Mouse (Mus musculus) midbrain, embryonic 15.5 days (tissue): ENCODE data around the gene Afm. TPM values are rescaled to one million over a fixed set of nuclear protein-coding genes. Genes with fewer than 3 reads are reported as not detected.

Source experiments
- ATAC-seq: fragments of 200-750 bp; cut with Nextera tagmentation; replicated peaks from 2 replicates; pipeline ENCODE4 v1.8.0; 2017; ENCODE audit warnings: moderate TSS enrichment
- H3K27ac ChIP-seq: fragments of 300-500 bp; sonication (generic); 2 replicates; pipeline ENCODE4 v1.5.1; 2015; ENCODE audit warnings: mild to moderate bottlenecking, inconsistent platforms
- H3K27me3 ChIP-seq: fragments of 300-500 bp; sonication (generic); replicated peaks from 2 replicates; pipeline ENCODE4 v1.6.1; 2015; ENCODE audit warnings: inconsistent platforms
- H3K36me3 ChIP-seq: fragments of 300-500 bp; sonication (generic); replicated peaks from 2 replicates; pipeline ENCODE4 v1.6.1; 2015; ENCODE audit warnings: inconsistent platforms
- H3K4me1 ChIP-seq: fragments of 300-500 bp; sonication (generic); 2 replicates; pipeline ENCODE4 v1.6.1; 2015; ENCODE audit warnings: inconsistent platforms
- H3K4me2 ChIP-seq: fragments of 300-500 bp; sonication (generic); 2 replicates; pipeline ENCODE4 v1.6.1; 2015; ENCODE audit warnings: inconsistent platforms, mild to moderate bottlenecking, moderate library complexity
- H3K4me3 ChIP-seq: fragments of 300-500 bp; sonication (generic); 2 replicates; pipeline ENCODE4 v1.5.1; 2015; ENCODE audit warnings: mild to moderate bottlenecking, inconsistent platforms
- H3K9ac ChIP-seq: fragments of 300-500 bp; sonication (generic); 2 replicates; pipeline ENCODE4 v1.6.1; 2015; ENCODE audit warnings: mild to moderate bottlenecking, inconsistent platforms
- H3K9me3 ChIP-seq: fragments of 300-500 bp; sonication (generic); 2 replicates; pipeline ENCODE4 v1.6.1; 2016; ENCODE audit warnings: inconsistent platforms
- WGBS: fragments of 180-500 bp; shearing (Covaris S2); methylation state at CpG from one replicate; pipeline ENCODE4 v1.1.7; 2015; ENCODE audit warnings: mixed read lengths; 5-methylcytosine and 5-hydroxymethylcytosine counted together
- polyA plus RNA-seq: library from polyadenylated mRNA; unstranded; fragments of >200 nt; fragmentation: Nextera tagmentation; extraction: Ambion mirVana; gene quantifications from 2 replicates; pipeline ENCODE4 v1.2.1, GENCODE M21; 2015

Gene Afm
- polyA plus RNA-seq, 1 experiment from 2014 or later, result not detected

DNA sequence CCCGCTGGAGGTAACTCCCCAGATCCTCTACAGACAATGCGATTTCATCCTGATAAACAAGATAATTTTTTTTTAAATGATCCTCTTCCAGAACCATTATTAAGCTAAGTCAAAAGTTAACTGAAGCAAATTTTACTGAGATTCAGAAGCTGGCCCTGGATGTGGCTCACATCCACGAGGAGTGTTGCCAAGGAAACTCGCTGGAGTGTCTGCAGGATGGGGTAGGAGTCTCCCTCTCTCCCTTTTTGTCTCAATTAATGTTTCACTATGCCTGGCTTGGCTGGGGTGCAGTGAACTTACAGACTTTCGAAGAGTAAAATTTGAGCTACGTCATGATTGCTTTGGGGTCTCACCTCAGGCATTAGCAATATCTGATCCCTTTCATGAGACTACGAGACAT lies 19.2 kb upstream of the Afm start:
- ATAC-seq, result no peak
- H3K36me3 ChIP-seq, result no peaks in the 10 kb centered on the region
- no peaks in the 10 kb centered on the region for H3K9me3 ChIP-seq
- H3K4me2 ChIP-seq, result no peak overlapping the region
- H3K9ac ChIP-seq, result no peak overlapping the region
- H3K27ac ChIP-seq, result no peak overlapping the region
- H3K4me3 ChIP-seq, result no peak overlapping the region
- 63% methylated on average over 7 of the region's 7 CpGs for WGBS
- no peaks in the 10 kb centered on the region for H3K27me3 ChIP-seq
- no peaks in the 10 kb centered on the region for H3K4me1 ChIP-seq

DNA sequence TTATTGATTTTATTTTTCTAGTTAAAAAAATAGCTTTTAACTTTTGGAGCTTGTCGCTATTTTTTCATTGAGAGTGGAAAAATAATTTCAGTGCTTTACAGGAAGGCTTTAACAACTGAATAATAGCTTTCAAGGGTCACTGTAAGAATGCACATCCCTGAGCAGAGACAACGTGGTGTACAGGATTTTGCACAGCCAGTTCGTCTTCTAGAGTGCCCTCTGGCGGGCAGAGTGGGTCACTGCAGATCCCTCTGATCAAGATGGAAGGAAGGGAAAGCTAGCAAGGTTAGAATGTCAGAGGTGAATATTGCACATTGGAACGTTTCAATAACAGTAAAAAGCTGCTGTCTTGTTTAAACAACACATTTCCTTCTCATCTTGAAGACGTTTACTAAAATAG lies 18.0 kb upstream of the Afm start:
- Histone ChIP-seq H3K36me3 (no peaks in the 10 kb centered on the region), H3K27ac (no peak overlapping the region), H3K4me2 (no peak overlapping the region), H3K9ac (no peak overlapping the region), H3K4me3 (no peak overlapping the region), H3K27me3 (no peaks in the 10 kb centered on the region), H3K9me3 (no peaks in the 10 kb centered on the region), H3K4me1 (no peaks in the 10 kb centered on the region)
- 6% methylated on average over 6 of the region's 6 CpGs for WGBS
- ATAC-seq, result peak; percentile 67; the same call in 1 of the 2 replicates

DNA sequence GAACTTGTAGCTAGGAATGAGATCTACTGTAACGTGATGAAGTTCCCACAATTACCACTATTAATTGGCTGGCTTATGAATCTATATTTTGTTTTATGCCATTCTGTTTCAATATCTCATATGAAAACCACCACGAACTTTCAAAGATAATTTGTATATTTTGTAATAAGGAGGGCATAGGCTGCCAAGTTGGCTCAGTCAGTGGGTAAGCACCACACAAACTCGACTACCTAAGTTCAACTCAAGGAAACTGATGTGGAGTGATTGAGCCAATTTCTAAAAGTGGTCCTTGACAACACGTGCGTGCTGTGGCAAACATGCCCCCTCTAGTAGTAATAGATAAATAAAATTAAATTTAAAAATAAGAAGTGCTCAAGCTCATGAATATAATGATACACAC lies 17.0 kb upstream of the Afm start:
- no peaks in the 10 kb centered on the region for H3K4me1 ChIP-seq
- 94% methylated on average over 5 of the region's 5 CpGs for WGBS
- H3K9me3 ChIP-seq, result no peaks in the 10 kb centered on the region
- no peak for ATAC-seq
- H3K27me3 ChIP-seq, result no peaks in the 10 kb centered on the region
- no peaks in the 10 kb centered on the region for H3K36me3 ChIP-seq
- H3K27ac ChIP-seq, result no peak overlapping the region
- H3K4me2 ChIP-seq, result no peak overlapping the region
- H3K4me3 ChIP-seq, result no peak overlapping the region
- H3K9ac ChIP-seq, result no peak overlapping the region

- no peaks in the 10 kb centered on the region for H3K36me3 ChIP-seq
- ATAC-seq, result no peak
- no peak overlapping the region for H3K9ac ChIP-seq
- no peak overlapping the region for H3K4me3 ChIP-seq
- no peaks in the 10 kb centered on the region for H3K27me3 ChIP-seq
- no peak overlapping the region for H3K4me2 ChIP-seq
- H3K9me3 ChIP-seq, result no peaks in the 10 kb centered on the region
- H3K27ac ChIP-seq, result no peak overlapping the region
- H3K4me1 ChIP-seq, result no peaks in the 10 kb centered on the region
- 86% methylated on average over 11 of the region's 11 CpGs for WGBS
These were observed 14.0 kb upstream of the Afm start for GRCm38 (mm10) chr5:90504742-90505141.

DNA sequence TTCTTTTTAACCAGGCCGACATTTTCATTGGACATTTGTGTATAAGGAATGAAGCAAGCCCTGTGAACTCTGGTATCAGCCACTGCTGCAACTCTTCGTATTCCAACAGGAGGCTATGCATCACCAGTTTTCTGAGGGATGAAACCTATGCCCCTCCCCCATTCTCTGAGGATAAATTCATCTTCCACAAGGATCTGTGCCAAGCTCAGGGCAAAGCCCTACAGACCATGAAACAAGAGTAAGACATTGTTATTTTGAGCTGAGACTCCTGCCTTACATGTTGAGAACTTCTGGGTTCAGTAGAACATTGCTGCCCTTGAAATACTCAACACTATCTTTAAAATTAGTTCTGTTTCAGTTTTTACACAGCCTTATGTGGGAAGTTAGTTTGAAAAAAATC lies 12.2 kb upstream of the Afm start:
- Histone ChIP-seq H3K4me2 (no peak overlapping the region), H3K4me1 (no peaks in the 10 kb centered on the region), H3K36me3 (no peaks in the 10 kb centered on the region), H3K27ac (no peak overlapping the region), H3K9me3 (no peaks in the 10 kb centered on the region), H3K4me3 (no peak overlapping the region), H3K9ac (no peak overlapping the region), H3K27me3 (no peaks in the 10 kb centered on the region)
- WGBS, result 61% methylated on average over 2 of the region's 2 CpGs
- no peak for ATAC-seq

DNA sequence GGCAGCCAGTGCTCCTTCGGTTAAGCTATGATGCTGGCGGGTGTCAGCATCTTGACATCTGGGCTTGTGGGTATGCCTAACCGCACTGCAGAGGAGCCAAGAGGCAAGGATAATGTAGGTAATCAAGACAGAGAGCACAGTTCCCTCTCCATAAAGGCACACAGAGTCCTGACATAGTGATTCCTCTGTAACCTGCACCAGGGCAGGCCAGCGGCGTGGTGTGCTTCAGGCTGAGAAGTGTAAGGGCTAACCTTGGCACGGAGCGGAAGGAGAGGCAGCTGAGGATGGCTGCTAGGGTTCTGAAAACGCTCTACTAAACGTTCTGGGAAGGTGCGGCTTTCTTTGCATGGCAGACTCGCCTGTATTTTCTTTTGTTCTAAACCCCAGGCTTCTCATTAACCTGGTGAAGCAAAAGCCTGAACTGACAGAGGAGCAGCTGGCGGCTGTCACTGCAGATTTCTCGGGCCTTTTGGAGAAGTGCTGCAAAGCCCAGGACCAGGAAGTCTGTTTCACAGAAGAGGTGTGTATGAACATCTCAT lies 11.3 kb upstream of the Afm start:
- WGBS, result 34% methylated on average over 13 of the region's 13 CpGs
- no peak overlapping the region for H3K4me2 ChIP-seq
- H3K9me3 ChIP-seq, result no peaks in the 10 kb centered on the region
- peak; percentile 75 for ATAC-seq
- H3K4me3 ChIP-seq, result no peak overlapping the region
- H3K27me3 ChIP-seq, result no peaks in the 10 kb centered on the region
- H3K9ac ChIP-seq, result no peak overlapping the region
- H3K4me1 ChIP-seq, result no peaks in the 10 kb centered on the region
- no peaks in the 10 kb centered on the region for H3K36me3 ChIP-seq
- H3K27ac ChIP-seq, result 0 out of 2 replicates have a peak overlapping the region, but pooled peaks have one; percentile 31

DNA sequence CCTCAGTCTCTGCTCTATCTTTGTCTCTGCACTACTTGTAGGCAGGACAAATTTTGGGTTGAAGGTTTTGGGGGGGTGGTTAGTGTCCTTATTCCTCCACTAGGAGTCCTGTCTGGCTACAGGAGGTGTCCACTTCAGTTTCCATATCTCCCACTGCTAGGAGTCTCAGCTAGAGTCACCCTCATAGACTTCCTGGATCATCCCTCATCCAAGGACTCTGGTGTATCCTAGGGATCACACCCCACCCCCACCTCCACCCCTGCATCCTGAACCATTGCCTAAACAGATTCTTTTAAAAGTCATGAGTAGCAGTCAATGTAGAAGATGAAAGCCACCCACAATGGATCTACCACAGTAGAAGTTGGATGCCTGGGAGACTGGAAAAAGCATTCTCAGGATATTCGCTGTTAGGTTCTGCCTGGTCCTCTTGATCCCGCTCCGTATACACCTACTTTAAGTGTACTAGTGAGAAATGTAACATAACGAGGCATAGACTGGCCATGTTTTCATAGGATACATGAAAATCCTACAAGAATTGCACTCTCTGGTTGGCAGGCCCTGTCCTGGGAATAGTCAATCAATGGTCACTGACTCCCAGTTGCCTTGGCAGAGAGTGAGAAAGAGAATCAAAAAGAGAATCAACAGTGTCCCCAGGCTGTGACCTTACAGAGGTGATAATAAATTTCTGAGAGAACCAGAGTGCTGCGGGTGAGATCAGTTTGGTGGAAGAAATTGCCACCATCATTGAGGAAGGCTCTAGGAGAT lies 8.7 kb upstream of the Afm start:
- H3K27me3 ChIP-seq, result no peaks in the 10 kb centered on the region
- no peaks in the 10 kb centered on the region for H3K36me3 ChIP-seq
- 94% methylated on average over 5 of the region's 5 CpGs for WGBS
- H3K4me1 ChIP-seq, result no peaks in the 10 kb centered on the region
- no peak for ATAC-seq
- no peak overlapping the region for H3K9ac ChIP-seq
- no peak overlapping the region for H3K27ac ChIP-seq
- no peak overlapping the region for H3K4me2 ChIP-seq
- H3K9me3 ChIP-seq, result no peaks in the 10 kb centered on the region
- no peak overlapping the region for H3K4me3 ChIP-seq

DNA sequence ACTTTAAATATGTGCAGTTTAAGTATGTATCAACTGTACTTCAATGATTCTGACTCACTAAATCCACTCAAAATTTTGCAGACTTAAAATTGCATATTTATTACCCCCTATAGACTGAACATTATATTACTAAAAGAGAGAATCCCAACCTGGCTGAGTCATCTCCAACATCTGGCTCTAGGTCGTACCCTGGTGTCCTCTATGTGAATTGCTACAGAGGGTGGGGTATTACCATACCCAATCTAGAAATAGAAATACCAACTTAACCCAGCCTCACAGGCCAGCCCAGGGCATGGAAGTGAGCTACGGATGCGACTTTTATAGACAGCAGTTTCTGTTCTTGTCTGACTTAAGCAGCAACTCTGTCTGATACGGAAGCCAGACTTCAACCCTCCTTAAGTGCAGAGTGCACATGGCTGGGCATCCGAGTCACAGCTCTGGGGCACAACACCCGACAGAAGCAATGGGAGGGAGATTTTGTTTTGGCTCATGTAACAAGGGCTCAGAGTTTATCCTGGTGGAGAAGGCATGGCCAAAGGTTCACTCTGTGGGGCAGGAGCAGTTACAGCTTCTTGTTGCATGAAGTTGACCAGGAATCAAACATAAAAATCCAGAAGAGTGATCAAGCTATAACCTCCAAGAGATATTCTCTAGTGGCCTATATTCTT lies 6.3 kb upstream of the Afm start:
- no peaks in the 10 kb centered on the region for H3K36me3 ChIP-seq
- no peak overlapping the region for H3K9ac ChIP-seq
- ATAC-seq, result no peak
- 85% methylated on average over 6 of the region's 6 CpGs for WGBS
- H3K4me1 ChIP-seq, result no peaks in the 10 kb centered on the region
- H3K27me3 ChIP-seq, result no peaks in the 10 kb centered on the region
- no peak overlapping the region for H3K4me3 ChIP-seq
- no peak overlapping the region for H3K27ac ChIP-seq
- H3K9me3 ChIP-seq, result no peaks in the 10 kb centered on the region
- H3K4me2 ChIP-seq, result no peak overlapping the region

DNA sequence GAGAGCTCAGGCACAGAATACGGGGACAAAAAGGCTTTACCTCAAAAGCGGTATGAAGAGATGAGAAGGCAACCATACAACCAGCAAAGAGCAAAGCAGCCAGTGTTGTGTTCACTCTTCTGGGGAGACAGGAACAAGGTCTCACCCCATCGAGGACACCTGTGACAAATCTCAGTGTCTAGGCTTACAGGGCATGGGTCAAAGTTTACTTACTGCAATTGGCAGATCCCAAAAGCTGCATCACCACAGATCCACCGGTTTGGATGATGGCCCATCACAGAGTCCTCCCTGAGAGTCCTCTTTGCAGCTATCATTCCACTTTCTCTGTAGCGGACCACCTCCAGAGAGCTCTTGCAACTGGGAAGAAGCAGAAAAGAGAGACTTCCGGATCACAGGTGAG lies 3.2 kb upstream of the Afm start:
- Histone ChIP-seq H3K9ac (no peak overlapping the region), H3K27me3 (no peaks in the 10 kb centered on the region), H3K9me3 (no peaks in the 10 kb centered on the region), H3K36me3 (no peaks in the 10 kb centered on the region), H3K4me1 (no peaks in the 10 kb centered on the region), H3K27ac (no peak overlapping the region), H3K4me2 (no peak overlapping the region), H3K4me3 (no peak overlapping the region)
- no peak for ATAC-seq
- 92% methylated on average over 6 of the region's 6 CpGs for WGBS

GRCm38 (mm10) chr5:90551191-90551590 lies 32.5 kb downstream of the Afm start:
- H3K9me3 ChIP-seq, result no peaks in the 10 kb centered on the region
- H3K27me3 ChIP-seq, result no peaks in the 10 kb centered on the region
- 87% methylated on average over 8 of the region's 8 CpGs for WGBS
- no peak overlapping the region for H3K4me3 ChIP-seq
- H3K4me2 ChIP-seq, result no peak overlapping the region
- no peaks in the 10 kb centered on the region for H3K36me3 ChIP-seq
- no peak overlapping the region for H3K9ac ChIP-seq
- no peak for ATAC-seq
- H3K4me1 ChIP-seq, result no peaks in the 10 kb centered on the region
- H3K27ac ChIP-seq, result no peak overlapping the region

DNA sequence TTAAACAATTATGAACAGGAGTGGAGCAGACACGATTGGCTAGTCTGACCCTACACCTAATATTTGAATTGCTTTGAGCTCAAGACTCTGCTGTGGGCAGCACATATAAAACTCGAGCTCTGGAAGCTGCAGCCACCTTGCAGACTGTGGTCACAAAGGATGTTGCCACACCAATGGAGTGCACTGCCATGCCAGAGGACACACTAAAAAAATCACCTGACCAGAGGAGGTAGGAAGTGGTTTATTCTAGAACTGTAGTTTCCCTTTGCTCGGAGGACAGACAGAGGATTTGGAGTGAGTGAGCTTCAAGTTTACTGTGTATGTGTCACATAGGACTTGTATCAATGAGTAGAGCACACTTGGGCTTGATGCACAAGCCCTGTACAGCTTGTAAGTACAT lies 37.3 kb downstream of the Afm start:
- H3K9ac ChIP-seq, result no peak overlapping the region
- H3K27me3 ChIP-seq, result no peaks in the 10 kb centered on the region
- H3K4me2 ChIP-seq, result no peak overlapping the region
- no peak for ATAC-seq
- H3K27ac ChIP-seq, result no peak overlapping the region
- H3K4me1 ChIP-seq, result no peaks in the 10 kb centered on the region
- H3K9me3 ChIP-seq, result no peaks in the 10 kb centered on the region
- 85% methylated on average over 3 of the region's 3 CpGs for WGBS
- H3K4me3 ChIP-seq, result no peak overlapping the region
- no peaks in the 10 kb centered on the region for H3K36me3 ChIP-seq

DNA sequence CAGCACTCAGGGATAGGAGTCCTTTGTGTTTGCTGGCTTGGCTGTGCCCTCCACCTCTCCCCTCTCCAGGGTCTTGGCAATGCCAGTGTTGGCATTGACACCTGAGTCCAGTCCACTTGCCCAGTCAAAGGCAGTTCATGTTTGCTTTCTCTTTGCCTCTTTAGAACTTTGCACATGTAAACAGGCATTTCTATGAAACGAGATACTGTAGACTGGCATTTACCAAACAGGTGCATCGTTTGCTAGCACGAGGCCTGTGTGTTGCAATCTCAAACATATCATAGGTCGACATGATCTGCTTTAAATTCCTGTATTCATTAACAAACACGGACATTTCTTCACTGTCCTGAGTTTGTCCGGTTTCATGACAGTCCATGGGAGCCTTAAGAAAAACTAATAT lies 42.0 kb downstream of the Afm start, which contains the start of gene 5830473C10Rik:
Gene 5830473C10Rik, plus strand, starts transcription at position 365 of the 400 bp plus-strand sequence.
- Histone ChIP-seq H3K36me3 (no peaks in the 10 kb centered on the region), H3K9ac (no peak within 1 kb of the TSS), H3K27ac (no peak within 1 kb of the TSS), H3K27me3 (no peaks in the 10 kb centered on the region), H3K4me2 (no peak within 1 kb of the TSS), H3K4me1 (no peaks in the 10 kb centered on the region), H3K9me3 (no peaks in the 10 kb centered on the region), H3K4me3 (no peak within 1 kb of the TSS)
- ATAC-seq, result no peak
- 93% methylated on average over 6 of the region's 6 CpGs for WGBS
